Mouse (Mus musculus) kidney, adult 11 months (tissue): Measurements from ENCODE around the gene Ube4a.

Source experiments
- DNase-seq: peaks from one replicate; pipeline ENCODE4 v3.0.0; 2022

Ube4a gene

GRCm38 (mm10) chr9:44980242-44980641 is 14.8 kb upstream of the Ube4a start, which contains the start of gene Cd3g:
Gene Cd3g (minus strand): TSS chr9:44980431.
- no peak for DNase-seq

DNA sequence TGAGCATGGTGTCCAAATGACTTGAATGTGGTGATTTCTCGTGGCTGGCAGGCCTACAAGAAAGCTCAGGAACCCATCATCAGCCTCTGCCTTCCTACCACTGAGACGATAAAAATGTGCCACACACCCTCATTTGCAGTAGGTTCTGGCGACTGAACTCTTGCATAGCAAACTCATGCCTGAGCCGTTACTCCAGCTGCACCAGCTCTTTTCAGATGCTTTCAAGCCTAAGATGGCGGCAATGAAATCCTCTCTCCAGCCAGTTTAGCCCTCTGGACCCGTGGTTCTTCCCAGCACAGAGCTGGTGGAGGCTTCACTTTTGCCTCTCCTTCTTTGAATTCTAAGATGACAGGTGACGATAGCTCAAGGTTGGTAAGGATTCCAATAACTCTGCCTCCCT is 14.4 kb upstream of the Ube4a start:
- no peak for DNase-seq

DNA sequence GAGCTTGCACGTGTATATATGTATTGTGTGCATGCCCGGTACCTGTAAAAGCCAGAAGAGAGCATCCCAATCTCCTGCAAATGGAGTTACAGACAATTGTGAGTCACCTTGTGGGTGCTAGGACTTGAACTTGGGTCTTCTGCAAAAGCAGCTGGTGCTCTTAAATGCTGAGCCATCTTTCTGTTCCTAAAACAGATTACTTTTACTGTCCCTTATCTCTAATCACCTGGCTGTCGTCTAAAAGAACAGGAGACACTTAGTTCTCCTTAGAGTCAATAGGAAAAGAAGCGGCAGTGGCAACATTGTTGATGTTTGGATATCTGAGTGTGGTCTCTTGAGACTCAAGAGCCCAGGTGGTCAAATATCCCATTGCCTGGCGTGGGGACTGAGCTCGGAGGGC is 12.4 kb upstream of the Ube4a start:
- no peak for DNase-seq

DNA sequence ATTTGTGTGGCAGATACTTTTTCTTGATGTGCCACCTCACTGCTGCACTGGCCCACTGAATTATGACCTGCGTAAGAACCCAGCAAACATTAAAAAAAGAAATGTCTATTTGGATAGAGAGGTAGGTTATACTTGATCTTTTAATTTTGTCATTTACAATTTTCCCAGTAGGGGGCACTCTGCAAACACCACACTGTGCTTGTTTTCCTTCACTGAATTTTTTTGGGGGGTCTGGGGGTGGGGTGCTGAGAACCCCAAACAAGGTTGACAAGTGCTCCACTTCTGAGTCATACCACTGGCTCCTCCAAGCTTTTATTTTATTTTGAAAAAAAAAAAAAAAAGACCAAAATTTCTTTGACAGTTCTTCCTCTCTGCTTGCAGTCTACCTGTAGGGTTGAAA is 4.0 kb upstream of the Ube4a start:
- no peak for DNase-seq

- peak; percentile 16 for DNase-seq
These were observed 2.4 kb upstream of the Ube4a start for GRCm38 (mm10) chr9:44967763-44968162.

GRCm38 (mm10) chr9:44966815-44967242 is 1.4 kb upstream of the Ube4a start:
- DNase-seq: peak; percentile 86

DNA sequence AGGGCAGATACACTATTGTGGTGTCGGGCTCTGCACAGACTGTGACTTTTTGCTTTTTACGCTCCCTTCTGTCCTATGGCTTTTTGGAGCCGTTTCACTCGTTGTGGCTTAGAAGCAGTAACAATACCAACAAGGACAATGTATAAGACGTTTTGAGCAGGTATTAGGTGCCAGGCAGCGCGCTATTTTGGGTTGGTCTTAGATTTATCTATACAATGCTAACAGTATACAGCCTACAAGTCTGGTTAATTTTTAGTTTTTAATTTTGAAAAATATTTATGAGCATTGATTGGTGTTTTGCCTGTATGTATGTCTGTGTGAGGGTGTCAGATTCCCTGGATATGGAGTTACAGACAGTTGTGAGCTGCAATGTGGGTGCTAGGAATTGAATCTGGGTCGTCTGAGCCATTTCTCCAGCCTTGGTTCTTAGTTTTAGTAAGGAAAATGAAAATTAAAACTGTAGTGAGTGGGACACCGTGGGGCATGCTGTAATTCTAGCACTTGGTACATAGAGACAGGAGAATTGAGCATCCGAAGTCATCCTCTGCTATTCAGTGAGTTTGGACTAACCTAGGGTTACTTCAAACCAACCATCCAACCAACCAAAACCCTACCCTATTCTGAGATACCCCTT is 550 bp upstream of the Ube4a start:
- no peak for DNase-seq

DNA sequence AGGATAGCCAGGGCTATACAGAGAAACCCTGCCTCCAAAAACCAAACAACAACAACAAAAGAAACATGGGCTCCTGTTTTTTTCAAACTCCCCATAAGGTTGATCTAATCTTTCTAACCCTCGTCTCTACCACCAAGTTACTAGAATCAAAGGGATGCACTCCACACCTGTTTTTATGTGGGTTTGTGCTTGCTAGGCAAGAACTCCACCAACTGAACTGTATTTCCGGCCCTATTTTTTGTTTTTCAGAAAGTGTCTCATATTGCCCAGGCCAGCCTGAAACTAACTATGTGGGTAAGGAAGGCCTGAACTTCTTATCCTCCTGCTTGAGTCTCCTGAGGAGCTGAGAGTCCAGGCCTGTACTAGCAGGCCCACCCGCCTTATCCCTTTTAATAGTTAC is 11.0 kb downstream of the Ube4a start:
- no peak for DNase-seq

GRCm38 (mm10) chr9:44947836-44948235 is 17.6 kb downstream of the Ube4a start:
- peak; percentile 16 for DNase-seq

- DNase-seq: no peak
These were observed 19.2 kb downstream of the Ube4a start for GRCm38 (mm10) chr9:44946185-44946695.

DNA sequence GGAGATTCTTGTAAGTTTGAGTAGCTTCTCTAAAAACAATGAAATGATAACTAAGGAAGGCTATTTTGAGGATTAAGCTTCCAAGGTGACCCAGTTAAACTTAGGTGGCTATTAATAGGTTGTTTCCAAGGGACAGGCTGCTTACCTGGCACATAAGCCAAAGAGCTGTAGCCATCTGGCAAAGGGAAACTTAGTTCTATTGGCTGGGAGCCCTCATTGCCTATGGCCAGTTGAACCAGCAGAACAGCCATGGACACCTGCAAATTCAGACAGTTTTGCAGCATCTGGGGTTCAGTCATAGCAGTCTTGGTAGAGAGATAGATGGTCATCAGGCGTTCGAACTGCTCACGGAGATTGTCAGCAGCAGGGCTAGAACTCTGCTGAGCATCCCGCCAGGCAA is 23.0 kb downstream of the Ube4a start:
- no peak for DNase-seq

DNA sequence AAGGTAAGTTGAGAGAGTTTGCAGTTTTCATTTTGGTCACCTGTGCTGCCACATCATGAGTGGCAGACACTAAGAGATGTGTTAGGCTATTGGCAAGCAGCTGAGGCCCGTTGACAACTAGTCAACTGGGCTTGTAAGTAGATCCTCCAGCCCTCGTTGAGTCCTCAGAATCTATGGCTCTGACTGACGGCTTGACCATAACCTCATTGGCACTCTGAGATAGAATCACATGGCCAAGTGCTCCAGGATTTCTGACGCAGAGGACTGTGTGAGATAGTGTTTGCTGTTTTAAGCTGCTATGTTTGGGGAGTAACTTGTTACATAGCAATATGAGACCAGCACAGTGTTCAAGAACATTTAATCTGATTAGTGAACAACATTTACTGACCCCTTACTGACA is 23.6 kb downstream of the Ube4a start:
- no peak for DNase-seq

DNA sequence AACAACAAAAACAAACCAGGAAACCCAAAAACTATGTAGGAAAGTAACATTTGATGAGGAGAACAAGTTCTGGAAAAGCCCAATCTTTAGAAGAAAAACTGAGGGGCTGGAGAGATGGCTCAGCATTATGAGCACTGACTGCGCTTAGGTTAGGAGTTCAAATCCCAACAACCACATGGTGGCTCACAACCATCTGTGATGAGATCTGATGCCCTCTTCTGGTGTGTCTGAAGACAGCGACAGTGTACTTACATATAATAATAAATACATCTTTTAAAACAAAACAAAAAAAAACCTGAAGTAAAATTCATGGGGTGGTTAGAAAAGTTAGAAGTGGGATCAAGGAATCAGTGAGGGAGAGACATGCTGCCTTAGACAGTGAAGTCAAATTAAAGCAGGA is 43.9 kb downstream of the Ube4a start:
- no peak for DNase-seq

DNA sequence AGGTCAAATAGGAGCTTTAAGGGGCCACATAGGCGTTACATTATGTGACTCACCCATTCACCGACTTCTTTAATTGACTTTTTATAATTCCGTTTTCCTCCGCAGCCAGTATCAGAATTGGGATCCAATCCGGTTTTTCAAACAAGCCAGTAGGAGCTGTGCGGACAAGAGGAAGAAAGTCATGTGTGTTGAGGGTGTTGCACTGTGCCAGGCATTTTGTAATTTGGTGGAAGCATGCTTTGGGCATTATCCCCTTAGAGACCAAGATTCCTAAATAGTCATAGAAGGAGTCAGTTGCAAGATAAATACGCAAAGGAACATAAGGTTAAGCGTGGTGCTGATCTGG is 44.3 kb downstream of the Ube4a start:
- no peak for DNase-seq

DNA sequence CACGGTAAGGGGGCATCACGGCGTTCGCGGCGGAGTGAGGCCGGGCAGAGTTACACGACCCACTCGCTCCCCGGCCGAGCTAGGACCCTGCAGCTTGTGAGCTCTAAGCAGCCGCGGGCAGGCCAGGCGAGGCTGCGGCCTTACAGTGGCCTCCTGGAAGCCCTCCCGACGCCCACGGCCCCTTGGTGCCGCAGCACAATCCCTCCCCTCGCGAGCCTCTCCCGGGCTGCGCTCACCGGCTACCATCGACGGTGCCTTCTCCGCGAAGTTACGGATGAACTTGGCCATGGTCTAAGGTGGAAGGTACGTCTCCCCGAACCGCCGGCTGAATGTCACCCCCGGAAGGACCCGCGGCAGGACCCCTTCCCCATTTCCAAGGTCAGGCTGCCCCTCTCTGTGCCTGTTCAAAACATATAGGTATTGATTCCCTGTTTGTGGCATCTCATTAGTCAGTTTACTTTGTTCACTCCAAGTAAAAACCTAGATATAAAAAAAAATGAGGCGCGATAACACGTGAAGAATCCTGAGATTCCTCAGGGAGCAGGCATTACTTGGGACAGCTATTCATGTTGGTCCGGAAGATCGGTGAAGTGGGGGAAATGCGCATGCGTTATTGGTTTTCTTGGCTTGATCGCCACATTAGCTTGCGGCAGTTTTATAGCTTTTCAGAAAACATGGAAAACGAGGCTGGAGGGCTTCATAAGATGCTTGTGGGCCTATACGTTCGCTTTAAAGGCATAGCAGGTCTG is 44.9 kb downstream of the Ube4a start, which contains the start of gene Atp5l:
Gene Atp5l (minus strand): TSS at position 369 of the 749 bp plus-strand sequence.
- peak; percentile 89 for DNase-seq

DNA sequence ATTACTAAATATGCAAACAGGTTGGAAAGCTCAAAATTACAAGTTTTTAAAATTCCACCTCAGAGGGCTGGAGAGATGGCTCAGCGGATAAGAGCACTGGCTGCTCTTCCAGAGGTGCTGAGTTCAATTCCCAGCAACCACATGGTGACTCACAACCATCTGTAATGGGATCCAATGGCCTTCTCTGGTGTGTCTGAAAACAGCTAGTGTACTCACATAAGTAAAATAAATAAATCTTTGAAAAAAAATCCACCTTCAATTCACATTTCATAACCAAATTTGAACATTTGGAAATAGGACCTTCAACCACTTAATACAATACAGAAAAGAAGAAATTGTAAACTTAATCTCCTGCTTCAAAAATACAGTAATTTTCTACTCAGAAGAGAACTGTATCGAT is 45.8 kb downstream of the Ube4a start:
- DNase-seq: no peak

DNA sequence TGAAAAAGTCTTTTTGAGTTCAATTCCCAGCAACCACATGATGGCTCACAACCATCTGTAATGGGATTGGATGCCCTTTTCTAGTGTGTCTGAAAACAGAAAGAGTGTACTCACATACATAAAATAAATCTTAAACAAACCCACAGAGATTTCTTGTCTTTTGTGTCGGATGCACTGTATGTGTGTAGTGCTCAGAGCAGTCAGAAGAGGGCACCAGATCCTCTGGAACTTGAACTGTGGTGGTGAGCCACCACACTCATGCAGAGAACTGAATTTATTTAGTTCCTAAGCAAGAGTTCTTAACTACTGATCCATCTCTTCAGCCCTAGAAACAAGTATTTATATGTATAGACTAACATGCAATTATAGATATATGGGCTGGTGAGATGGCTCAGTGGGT is 49.2 kb downstream of the Ube4a start:
- no peak for DNase-seq

DNA sequence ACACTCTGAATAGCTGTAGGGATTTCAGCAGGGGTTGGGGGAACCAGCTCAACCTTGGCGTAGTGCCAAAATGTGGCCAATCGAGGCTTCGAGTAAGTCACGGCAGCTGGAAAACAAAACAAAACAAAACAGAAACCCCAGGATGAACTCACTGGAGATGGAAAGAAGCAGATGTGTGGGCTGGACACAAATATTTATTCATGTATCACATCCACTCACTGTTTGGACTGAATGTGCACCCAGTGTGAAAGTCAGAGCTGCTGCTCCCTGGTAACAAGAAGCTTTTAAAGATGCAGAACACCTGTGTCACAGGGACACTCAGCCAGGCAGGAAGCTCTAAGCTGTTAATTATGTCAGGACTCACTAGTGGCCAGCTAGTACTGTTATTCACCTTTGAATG is 50.7 kb downstream of the Ube4a start:
- DNase-seq: no peak

DNA sequence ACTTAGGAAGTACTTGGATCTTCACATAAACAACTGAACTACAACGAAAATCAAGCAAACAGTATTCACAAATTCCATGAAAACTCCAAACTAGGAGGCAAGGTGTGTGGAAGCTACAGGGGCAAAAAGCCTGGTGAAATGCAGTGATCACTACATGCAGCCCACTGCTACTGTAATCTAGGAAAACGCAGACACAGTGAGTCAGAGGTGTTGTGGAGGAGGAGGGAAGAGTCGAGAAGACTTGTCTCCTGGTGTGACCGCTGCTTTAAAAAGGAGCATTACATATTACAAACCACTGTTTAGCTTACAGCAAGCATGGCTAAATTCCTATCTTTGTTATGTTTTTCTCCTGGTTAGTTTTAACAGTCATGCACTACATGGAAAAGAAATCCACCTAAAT is 54.0 kb downstream of the Ube4a start:
- no peak for DNase-seq

- no peak for DNase-seq
These were observed 59.8 kb downstream of the Ube4a start for GRCm38 (mm10) chr9:44905620-44906019.

DNA sequence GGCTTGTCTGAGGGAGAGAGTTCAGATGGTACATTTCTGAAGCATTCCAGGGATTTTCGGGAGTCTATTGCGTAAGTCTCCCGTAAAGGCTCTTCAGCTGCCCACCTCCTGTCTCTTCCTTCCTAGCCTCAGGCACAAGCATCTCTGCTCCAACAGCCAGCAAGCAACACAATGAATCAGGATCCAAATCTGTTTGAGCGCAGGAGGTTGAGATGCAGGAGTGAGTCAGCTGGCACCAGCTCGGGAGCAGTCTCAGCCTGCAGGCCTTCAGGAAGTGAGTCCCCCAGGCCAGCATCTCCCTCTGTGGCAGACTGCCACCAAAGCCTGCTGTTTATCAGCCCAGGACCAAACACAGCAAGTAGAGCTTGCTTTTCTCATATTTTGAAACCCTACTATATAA is 60.4 kb downstream of the Ube4a start:
- DNase-seq: peak; percentile 40

GRCm38 (mm10) chr9:44903856-44904255 is 61.5 kb downstream of the Ube4a start:
- DNase-seq: no peak

DNA sequence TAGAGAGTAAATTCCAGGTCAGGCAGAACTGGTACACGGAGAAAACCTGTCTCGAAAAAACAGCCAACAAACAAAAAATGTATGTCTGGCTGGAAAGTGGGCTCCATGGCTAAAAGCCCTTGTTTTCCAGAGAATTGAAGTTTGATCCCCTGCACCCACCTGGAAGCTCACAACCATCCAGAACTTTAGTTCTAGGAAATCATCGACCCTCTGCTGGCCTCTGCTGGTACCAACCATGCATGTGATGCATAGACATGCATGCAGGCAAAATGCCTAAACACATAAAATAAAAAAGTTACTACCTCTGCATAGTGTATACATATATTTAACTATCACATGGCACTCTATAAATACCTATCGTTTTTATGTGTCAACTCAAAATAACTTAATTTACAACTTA is 65.0 kb downstream of the Ube4a start:
- DNase-seq: no peak

- peak; percentile 26 for DNase-seq
These were observed 65.7 kb downstream of the Ube4a start for GRCm38 (mm10) chr9:44899716-44900115.

DNA sequence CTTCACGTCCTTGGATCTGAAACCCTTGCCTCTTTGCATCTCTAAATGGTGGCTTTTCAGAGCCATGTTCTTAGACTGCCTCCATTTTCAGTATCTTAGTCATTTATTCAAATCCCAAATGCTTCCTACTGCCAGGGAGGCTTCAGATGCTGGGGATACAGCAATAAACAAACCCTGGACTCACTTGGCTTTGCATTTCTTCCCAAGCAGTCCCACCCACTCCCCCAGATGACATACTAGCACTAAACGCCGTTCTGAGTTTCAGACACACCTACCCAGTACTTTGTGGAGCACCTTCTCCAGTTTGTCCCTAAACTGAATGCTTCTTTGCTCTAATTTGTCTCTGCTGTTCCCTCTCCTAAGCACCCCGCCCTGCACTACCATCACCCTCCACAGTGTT is 68.4 kb downstream of the Ube4a start:
- no peak for DNase-seq
